Mouse (Mus musculus) retina, postnatal 7 days (tissue): Measurements from ENCODE around the gene Fam43a.

Experiments
- DNase-seq: peaks from one replicate; pipeline ENCODE4 v3.0.0-alpha.2; 2012; ENCODE audit warnings: low read depth, low spot score

The Fam43a gene

DNA sequence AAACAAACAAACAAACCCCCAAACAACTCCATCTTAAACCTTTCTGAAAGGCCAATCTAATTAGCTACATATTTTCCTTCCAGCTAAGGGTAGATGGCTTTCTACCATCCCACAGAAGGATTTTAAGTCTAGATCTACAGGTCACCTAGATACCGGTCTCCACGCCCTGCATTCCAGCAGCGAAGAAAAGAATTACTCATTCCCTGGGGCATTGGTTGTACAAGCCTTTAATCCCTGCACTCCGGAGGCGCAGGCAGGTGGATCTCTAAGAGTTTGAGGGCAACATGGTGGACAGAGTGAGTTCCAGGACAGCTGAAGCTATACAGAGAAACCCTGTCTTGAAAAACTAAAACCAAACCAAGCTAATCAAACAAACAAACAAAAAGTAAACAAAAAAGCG lies 28.9 kb downstream of the Fam43a start:
- DNase-seq: no peak

DNA sequence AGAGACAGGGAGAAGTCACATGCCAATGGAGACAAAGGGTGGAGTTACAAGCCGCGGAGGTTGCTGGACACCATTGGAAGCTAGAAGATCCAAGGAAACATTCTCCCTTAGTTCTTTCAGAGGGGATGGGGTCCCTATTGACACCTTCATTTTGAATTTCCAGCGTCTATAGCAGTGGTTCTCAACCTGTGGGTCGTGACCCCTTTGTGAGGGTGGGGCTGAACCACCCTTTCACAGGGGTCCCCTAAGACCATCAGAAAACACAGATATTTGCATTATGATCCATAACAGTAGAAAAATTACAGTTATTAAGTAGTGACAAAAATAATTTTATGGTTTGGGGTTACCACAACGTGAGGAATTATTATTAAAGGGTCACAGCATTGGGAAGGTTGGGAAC lies 30.0 kb downstream of the Fam43a start:
- DNase-seq: no peak

DNA sequence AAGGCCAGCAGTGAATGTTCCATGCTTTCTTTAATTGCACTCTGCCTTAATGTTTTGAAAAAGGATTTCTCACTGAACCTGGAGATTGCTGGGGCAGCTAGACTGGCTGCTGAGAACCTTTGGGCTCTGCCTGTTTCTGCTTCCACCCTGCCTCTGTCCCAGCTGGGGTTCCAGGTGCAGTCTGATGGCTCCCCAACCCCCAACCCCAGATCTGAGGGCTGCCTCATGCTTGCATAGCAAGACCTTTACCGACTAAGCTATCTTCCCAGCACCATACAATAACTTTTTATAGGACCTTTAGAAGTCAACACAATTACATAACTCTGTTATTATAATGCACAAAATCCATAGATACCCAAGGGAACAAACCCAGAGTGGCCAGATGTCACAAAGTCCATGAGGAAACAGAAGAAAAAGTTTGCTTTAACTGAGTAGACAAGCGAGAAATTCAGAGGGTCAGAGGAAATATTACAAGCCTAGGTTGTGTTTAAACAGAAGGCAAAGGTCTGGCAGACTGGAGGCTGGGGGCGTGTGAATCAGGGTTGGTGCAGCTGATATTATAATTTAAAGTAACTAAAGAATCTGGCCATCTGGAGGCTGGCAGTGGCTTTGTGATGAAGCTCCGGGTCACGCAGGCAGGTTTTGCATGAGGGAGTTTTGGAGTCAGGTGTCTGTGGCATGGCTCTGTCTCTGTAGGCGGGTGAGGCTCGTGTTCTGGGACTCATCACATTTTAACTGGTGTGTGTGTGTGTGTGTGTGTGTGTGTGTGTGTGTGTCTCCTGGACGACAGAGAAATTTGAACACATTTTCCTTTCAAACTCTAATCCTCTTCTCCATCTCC lies 34.6 kb downstream of the Fam43a start:
- DNase-seq: no peak

DNA sequence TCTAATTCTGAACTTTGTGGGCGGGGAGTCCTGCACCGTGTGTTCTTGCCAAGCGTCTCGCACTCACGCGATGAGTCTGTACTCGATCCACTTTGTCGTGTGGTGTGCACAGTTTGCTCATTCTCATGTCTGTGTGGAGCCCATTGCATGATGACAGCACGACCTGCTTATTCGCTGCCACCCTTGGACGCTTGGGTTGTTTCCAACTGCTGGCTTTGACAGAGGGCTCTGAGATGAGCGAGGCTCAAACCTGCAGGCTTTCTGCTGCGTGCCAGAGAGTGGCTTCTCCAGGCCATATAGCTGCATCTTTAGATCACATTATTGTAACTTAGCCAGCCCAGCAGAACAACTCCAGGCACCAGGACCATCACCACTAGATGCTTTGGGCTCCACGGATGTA lies 39.1 kb downstream of the Fam43a start:
- DNase-seq: no peak

DNA sequence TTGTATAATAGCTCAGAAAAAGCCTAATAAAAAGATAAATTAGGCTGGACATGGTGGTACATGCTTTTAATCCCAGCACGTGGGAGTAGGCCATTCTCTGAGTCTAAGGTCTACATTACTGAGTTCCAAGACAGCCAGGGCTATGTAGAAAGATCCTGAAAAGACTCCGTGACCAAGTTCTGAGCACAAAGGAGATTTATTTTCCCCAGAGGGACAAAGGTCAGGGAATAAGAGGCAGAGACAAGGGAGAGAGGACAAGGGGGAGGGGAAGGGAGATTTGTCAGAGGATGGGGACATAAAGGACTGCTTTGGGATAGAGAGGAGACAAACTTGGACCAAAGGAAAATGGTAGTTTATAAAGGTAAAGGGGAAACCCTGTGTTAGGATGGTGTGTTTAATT lies 41.1 kb downstream of the Fam43a start:
- DNase-seq: no peak

DNA sequence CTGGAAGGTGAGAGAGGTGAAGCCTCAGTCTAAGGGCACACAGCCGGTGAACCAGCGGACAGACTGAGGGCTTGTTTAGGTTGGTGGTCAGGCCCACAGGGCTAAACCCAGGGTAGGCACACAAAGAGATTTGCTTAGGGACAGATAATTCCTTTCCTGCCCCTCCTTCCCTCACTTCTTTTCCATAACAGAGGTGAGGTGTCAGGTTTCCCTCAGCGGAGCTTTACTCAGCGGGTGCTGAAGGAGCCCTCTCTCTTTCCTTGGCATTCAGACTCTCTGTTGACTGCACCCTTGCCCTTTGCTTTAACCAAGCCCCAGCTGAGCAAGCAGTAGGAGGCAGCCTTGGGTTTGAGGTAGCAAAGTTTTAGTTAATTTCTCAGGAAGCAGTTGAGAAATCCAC lies 41.9 kb downstream of the Fam43a start:
- no peak for DNase-seq

DNA sequence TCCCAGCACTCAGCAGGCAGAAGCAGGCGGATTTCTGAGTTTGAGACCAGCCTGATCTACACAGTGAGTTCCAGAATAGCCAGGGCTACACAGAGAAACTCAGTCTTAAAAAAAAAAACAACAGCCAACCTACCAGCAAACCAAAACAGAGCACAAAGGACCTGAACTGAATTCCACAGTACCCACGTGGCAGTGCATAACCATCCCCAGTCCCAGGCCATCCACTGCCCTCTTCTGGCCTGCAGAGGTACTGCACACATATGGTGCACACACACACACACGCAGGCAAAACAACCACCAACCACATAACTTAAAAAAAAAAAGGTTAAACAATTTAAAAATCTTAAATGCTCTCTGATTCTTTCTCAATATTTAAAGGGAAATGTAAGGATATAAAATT lies 42.7 kb downstream of the Fam43a start:
- DNase-seq: no peak

DNA sequence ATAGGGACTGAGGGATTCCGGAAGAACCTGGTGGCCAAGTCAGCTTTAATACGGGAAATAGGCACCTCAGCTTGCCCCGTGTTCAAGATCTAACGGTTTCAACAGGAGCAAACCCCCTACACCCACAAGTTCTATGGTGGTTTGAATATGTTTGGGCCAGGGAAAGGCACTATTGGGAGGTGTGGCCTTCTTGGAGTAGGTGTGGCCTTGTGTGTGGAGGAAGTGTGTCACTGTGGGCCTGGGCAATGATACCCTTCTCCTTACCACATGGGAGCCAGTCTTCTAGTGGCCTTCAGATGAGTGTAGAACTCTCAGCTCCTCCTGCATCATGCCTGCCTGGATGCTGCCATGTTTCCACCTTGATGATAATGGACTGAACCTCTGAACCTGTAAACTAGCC lies 45.5 kb downstream of the Fam43a start:
- DNase-seq: no peak

DNA sequence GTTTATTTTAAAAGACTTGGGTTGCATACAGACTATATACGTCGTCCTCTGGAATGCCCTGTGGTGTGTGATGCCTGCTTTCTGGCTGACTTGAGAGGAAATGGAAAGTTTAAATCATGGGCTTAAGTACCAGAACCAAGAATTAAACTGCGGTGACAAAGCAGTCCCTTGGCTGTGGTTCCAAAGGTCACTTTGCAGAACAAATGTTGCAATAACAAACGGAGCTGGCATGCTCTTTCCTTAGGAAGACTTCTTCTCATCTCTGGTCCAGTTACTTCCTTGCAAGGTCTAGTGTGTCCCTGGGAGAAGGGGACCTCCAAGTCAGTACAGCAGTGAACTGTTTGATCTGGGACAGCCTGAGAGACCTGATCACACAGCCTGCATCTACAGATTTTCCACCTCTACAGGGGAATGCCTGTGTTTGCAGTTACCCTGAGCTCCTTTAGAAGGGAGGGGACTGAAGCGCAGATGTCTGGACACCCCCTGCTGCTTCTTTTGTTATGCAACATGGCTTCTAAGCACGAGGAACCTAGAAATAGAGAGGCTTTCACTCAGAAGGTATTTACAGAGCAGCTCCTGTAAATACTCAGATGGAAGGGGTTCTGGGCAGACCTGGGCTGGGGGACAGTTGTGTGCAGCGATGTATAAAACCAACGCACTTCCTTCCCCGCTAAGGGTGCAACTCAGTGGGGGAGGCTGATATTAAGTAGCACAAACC lies 46.5 kb downstream of the Fam43a start:
- no peak for DNase-seq

DNA sequence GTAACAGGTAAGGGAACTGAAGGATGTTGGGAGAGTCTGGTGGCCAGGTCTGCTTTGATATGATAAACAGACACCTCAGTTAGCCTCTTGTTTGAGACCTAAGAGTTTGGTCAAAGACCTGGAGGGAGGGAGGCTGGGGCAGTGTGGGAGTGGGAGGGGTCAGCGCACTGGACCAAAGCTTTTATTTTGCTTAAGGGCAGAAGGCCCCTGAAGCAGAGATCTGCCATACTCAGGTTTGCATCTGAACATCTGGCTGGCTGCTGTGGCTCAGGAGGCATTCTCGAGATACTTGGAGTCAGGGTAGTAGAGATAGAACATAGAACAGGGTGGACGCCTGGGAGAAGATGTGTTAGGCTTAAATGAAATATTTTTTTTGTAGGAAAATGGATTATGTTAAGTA lies 47.3 kb downstream of the Fam43a start:
- no peak for DNase-seq

DNA sequence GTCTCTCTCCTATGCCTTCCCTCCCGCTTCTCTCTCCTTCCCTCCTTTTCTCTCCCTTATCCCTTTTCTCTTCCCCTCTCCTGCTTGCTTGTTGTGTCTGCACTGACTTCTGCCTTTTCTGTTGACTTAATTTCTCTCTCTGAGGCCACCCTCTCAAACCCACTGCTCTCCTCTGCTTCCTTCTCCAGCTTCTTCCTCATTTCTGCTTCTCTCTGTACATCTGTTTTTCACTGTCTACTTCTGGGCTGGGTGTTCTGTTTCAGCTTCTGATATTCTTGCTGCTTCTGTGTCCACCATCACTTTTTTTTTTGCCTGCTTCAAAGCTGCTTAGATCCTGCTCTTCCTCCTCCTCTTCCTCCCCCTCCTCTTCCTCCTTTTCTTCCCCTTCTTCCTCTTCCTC lies 51.8 kb downstream of the Fam43a start:
- DNase-seq: no peak
